Mouse (Mus musculus) ES-E14 (cell line): ENCODE results near the gene Rbm38.

Experiments used
- CHD2 ChIP-seq: IDR thresholded peaks from 2 replicates; pipeline ENCODE4 v1.6.1; 2014; ENCODE audit warnings: mild to moderate bottlenecking, low read depth, low read length, inconsistent platforms
- HCFC1 ChIP-seq: IDR thresholded peaks from 2 replicates; pipeline ENCODE4 v1.6.1; 2012; ENCODE audit warnings: low read length, inconsistent platforms, borderline replicate concordance; ENCODE audit not compliant: insufficient read depth
- MAFK ChIP-seq: IDR thresholded peaks from 2 replicates; pipeline ENCODE4 v1.6.1; 2014; ENCODE audit warnings: mild to moderate bottlenecking, low read depth, low read length, inconsistent platforms; ENCODE audit not compliant: insufficient read depth
- ZC3H11A ChIP-seq: IDR thresholded peaks from 2 replicates; pipeline ENCODE4 v1.6.1; 2012; ENCODE audit warnings: low read depth, mild to moderate bottlenecking, inconsistent platforms, low read length, borderline replicate concordance
- ZNF384 ChIP-seq: IDR thresholded peaks from 2 replicates; pipeline ENCODE4 v1.6.1; 2012; ENCODE audit warnings: low read depth, low read length, inconsistent platforms

DNA sequence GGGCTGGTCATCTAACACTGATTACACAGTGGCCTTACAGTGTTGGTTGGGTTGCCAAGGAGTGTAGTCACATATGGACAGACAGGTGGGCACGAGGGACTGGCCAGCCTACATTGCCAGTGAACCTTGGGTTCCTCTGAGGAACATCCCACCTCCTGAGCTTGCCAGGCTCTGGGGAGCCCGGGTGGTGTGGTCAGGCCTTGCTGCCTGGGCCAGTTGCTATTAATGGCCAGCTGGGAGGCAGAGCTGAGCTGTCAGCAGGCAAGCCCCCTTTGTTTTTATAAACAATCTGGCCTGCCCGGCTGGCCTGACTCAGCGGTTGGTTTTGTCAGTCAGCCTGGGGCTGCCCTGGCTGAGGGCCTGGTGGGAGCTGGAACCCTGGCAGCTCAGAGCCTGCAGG is 4.6 kb downstream of the Rbm38 start:
- TF ChIP-seq MAFK = no peak
- TF ChIP-seq HCFC1 = no peak
- TF ChIP-seq ZNF384 = no peak
- no peak for TF ChIP-seq CHD2
- TF ChIP-seq ZC3H11A = no peak
